Comparison of ENCODE assay signal across 8 mouse cellular contexts in genomic region chr10:98913961-98914809, GRCm38 (mm10). TPM values are rescaled to one million over a fixed set of nuclear protein-coding genes. Genes with fewer than 3 reads are reported as not detected.
A peak's percentile ranks its signal among the peaks of the same experiment; 100 is the strongest.
DNase-seq lines count a peak whose midpoint lies in the region; ATAC-seq and TF ChIP-seq lines count a peak whose summit lies in the region.

Gene Atp2b1, plus strand, starts transcription at chr10:98914406.

- intact Hi-C loops in heart, postnatal 14 days (cut with DNase I) = loop anchor here (5.0 kb wide), 2 partner anchors 132 to 422 kb away; no protein-coding TSS in a partner anchor

- ATAC-seq in cerebellum, adult (ENCODE audit: insufficient number of reproducible peaks, low FRiP score, low TSS enrichment) = peak; percentile 78
- ATAC-seq in forebrain, embryonic 14.5 days = peak; percentile 93
- peak; percentile 94 for ATAC-seq in neural tube, embryonic 15.5 days (ENCODE audit: low FRiP score)

- H3K4me3 ChIP-seq in ES-Bruce4 (ENCODE audit: low read depth, low read length) = peak within 1 kb of the TSS; percentile 78
- H3K4me3 ChIP-seq in forebrain, embryonic 14.5 days (ENCODE audit: low read depth, low read length) = peak within 1 kb of the TSS; percentile 93
- H3K4me3 ChIP-seq in neural tube, embryonic 15.5 days (replicated peaks) = peak within 1 kb of the TSS; percentile 96

- peak within 1 kb of the TSS; percentile 47; the same call in 1 of the 2 replicates for H3K27ac ChIP-seq in ES-Bruce4 (ENCODE audit: insufficient read depth, low read length)
- peak within 1 kb of the TSS; percentile 99 for H3K27ac ChIP-seq in forebrain, embryonic 14.5 days (ENCODE audit: low read depth, low read length)
- peak within 1 kb of the TSS; percentile 100 for H3K27ac ChIP-seq in neural tube, embryonic 15.5 days (replicated peaks)

- no peaks in the 10 kb centered on the region for H3K36me3 ChIP-seq in ES-Bruce4 (ENCODE audit: control insufficient read depth, insufficient read depth, low read length, poor library complexity, severe bottlenecking)
- H3K36me3 ChIP-seq in forebrain, embryonic 14.5 days (ENCODE audit: control insufficient read depth, insufficient read depth, low read length) = no peaks in the 10 kb centered on the region
- no peaks in the 10 kb centered on the region for H3K36me3 ChIP-seq in neural tube, embryonic 15.5 days

- no peak for TF ChIP-seq CTCF in ES-Bruce4 (IDR thresholded peaks at IDR 0.05; ENCODE audit: low read depth, low read length)

- peak within 1 kb of the TSS; percentile 97 for H3K4me2 ChIP-seq in forebrain, embryonic 14.5 days (ENCODE audit: low read length)
- H3K4me2 ChIP-seq in neural tube, embryonic 15.5 days = peak within 1 kb of the TSS; percentile 73

- H3K9ac ChIP-seq in ES-Bruce4 (ENCODE audit: low read depth, poor library complexity, severe bottlenecking) = peak within 1 kb of the TSS; percentile 93
- H3K9ac ChIP-seq in forebrain, embryonic 14.5 days (ENCODE audit: low read length) = peak within 1 kb of the TSS; percentile 93
- H3K9ac ChIP-seq in neural tube, embryonic 15.5 days (replicated peaks) = peak within 1 kb of the TSS; percentile 97

- peak; percentile 96 for DNase-seq in forebrain, embryonic 14.5 days (ENCODE audit: low spot score)
- peak; percentile 97 for DNase-seq in heart, postnatal 14 days
- DNase-seq in layer of hippocampus, adult 11-12 months (ENCODE audit: low spot score) = peak; percentile 95
- peak; percentile 96 to 97 for DNase-seq in lung, adult 18-20 months
- peak; percentile 94 for DNase-seq in testis, postnatal 14 days (ENCODE audit: low spot score)

- H3K27me3 ChIP-seq in ES-Bruce4 (ENCODE audit: control insufficient read depth, insufficient read depth, low read length, poor library complexity, severe bottlenecking) = no peaks in the 10 kb centered on the region; the same call in 1 of the 2 replicates
- no peaks in the 10 kb centered on the region for H3K27me3 ChIP-seq in forebrain, embryonic 14.5 days (replicated peaks; ENCODE audit: control insufficient read depth, insufficient read depth, low read length)
- H3K27me3 ChIP-seq in neural tube, embryonic 15.5 days (replicated peaks) = no peaks in the 10 kb centered on the region

- TF ChIP-seq EP300 in ES-Bruce4 (IDR thresholded peaks at IDR 0.05; ENCODE audit: insufficient read depth, low read depth, low read length) = no peak

- H3K4me1 ChIP-seq in ES-Bruce4 (ENCODE audit: control insufficient read depth, insufficient read depth, low read length) = no peaks in the 10 kb centered on the region
- no peaks in the 10 kb centered on the region; the same call in 1 of the 2 replicates for H3K4me1 ChIP-seq in forebrain, embryonic 14.5 days (ENCODE audit: control insufficient read depth, insufficient read depth, low read length)
- H3K4me1 ChIP-seq in neural tube, embryonic 15.5 days = peaks cover 13% of the 10 kb centered on the region; the same call in 1 of the 2 replicates

- under 1% methylated on average over 75 of the region's 120 CpGs for WGBS in forebrain, embryonic 14.5 days
- under 1% methylated on average over 81 of the region's 120 CpGs for WGBS in neural tube, embryonic 15.5 days

- peak; percentile 32 for TF ChIP-seq POLR2A in ES-Bruce4 (IDR thresholded peaks at IDR 0.05; ENCODE audit: insufficient read depth, low read length)

- H3K9me3 ChIP-seq in ES-Bruce4 (replicated peaks; ENCODE audit: control insufficient read depth, insufficient read depth, low read length, poor library complexity, severe bottlenecking) = no peaks in the 10 kb centered on the region
- H3K9me3 ChIP-seq in forebrain, embryonic 14.5 days (replicated peaks; ENCODE audit: control insufficient read depth, low read length) = no peaks in the 10 kb centered on the region
- no peaks in the 10 kb centered on the region for H3K9me3 ChIP-seq in neural tube, embryonic 15.5 days (replicated peaks)

RNA-seq across cellular contexts. Expression of gene Atp2b1, which starts in this region (rescaled TPM):
- polyA plus RNA-seq in ES-Bruce4 (2011; ENCODE audit: insufficient read depth, insufficient read length, low read depth, missing spikeins) = 55.4 and 68.1 TPM in 2 replicates
- polyA plus RNA-seq in forebrain, embryonic 14.5 days (2014; fragmentation: Nextera tagmentation; extraction: Ambion mirVana) = 103 and 136 TPM in 2 replicates
- 10 to 100 TPM; 71.4 to 77.9 TPM for total RNA-seq in heart, postnatal 14 days (2021)
- polyA plus RNA-seq in neural tube, embryonic 15.5 days (2015; fragmentation: Nextera tagmentation; extraction: Ambion mirVana) = 372 and 398 TPM in 2 replicates

Comparison
In these comparisons a context has a peak if more than half of its experiments do, and no peak if none do; other contexts are left out.
1. Peak in every context shown above with its lines: DNase-seq, ATAC-seq, H3K4me3 ChIP-seq and H3K27ac ChIP-seq.
2. H3K27ac ChIP-seq: peak in every context shown above with its lines; median percentile 100 in neural tube, embryonic 15.5 days; 99 in forebrain, embryonic 14.5 days; 47 in ES-Bruce4.